Mouse (Mus musculus) hindlimb bud, embryonic 11.5 days (tissue): ENCODE measurements around the gene Gab1.
"Not testable (repeated sequence)": the region's sequence is repeated elsewhere in the genome, so short reads cannot be mapped to it uniquely, and the experiment has no call there.

Experiments used
- DNase-seq: peaks from one replicate; pipeline ENCODE4 v3.0.0-alpha.2; 2012; ENCODE audit warnings: low read depth, low spot score; ENCODE audit errors: extremely low spot score

Gab1 gene

GRCm38 (mm10) chr8:80768451-80768850, 111.9 kb downstream of the Gab1 start:
- DNase-seq: no peak

- DNase-seq: peak; percentile 52
These were observed 127.2 kb downstream of the Gab1 start for GRCm38 (mm10) chr8:80753017-80753715.

- no peak for DNase-seq
These were observed 127.9 kb downstream of the Gab1 start for GRCm38 (mm10) chr8:80752429-80752828.

GRCm38 (mm10) chr8:80749091-80749490, 131.2 kb downstream of the Gab1 start:
- no peak for DNase-seq

GRCm38 (mm10) chr8:80739932-80740331, 140.4 kb downstream of the Gab1 start:
- DNase-seq: no peak

- not testable (repeated sequence) for DNase-seq
These were observed 141.0 kb downstream of the Gab1 start, which contains the start of gene Smarca5 for GRCm38 (mm10) chr8:80739155-80739924. Gene Smarca5 (minus strand): TSS chr8:80739497.

- no peak for DNase-seq
These were observed 141.7 kb downstream of the Gab1 start for GRCm38 (mm10) chr8:80738388-80739154.

- no peak for DNase-seq
These were observed 142.3 kb downstream of the Gab1 start for GRCm38 (mm10) chr8:80738046-80738387.

- no peak for DNase-seq
These were observed 148.0 kb downstream of the Gab1 start for GRCm38 (mm10) chr8:80732326-80732725.

- no peak for DNase-seq
These were observed 165.9 kb downstream of the Gab1 start for GRCm38 (mm10) chr8:80714461-80714860.
